Mouse (Mus musculus) urinary bladder, adult 18-20 months (tissue): ENCODE results near the gene 1110008P14Rik.
A peak's percentile ranks its signal among the peaks of the same experiment; 100 is the strongest.

ENCODE experiments used
- DNase-seq, 2 experiments: peaks; one replicate each; pipeline ENCODE4 v3.0.0; 2022; ENCODE audit warnings: low spot score in 2 of 2, mixed read lengths in 2 of 2

1110008P14Rik gene

DNA sequence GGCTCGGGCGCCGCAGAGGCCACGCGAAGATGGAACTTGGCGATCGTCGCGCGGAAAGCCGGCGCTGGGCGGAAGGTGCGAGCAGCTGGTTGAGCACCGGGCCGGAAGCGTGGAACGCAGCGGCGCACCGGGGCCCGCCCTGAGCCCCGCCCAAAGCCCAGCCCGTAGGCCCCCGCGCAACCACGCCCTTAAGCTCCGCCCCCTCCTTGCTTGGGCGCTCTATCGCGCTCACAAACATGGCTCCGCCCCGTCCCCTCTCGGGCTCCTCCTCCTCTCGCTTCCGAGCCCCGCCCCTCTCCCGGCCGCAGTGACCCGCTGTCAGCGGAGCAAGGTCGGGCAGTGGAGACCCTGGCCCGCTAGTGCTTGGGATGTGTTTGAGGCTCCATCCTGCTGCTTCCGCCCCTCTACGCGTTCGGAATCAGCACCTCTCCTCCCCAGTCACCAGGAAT lies at the start of gene 1110008P14Rik:
1110008P14Rik (minus strand) TSS at position 164 of the 449 bp plus-strand sequence.
- DNase-seq = peak; percentile 93 to 95

DNA sequence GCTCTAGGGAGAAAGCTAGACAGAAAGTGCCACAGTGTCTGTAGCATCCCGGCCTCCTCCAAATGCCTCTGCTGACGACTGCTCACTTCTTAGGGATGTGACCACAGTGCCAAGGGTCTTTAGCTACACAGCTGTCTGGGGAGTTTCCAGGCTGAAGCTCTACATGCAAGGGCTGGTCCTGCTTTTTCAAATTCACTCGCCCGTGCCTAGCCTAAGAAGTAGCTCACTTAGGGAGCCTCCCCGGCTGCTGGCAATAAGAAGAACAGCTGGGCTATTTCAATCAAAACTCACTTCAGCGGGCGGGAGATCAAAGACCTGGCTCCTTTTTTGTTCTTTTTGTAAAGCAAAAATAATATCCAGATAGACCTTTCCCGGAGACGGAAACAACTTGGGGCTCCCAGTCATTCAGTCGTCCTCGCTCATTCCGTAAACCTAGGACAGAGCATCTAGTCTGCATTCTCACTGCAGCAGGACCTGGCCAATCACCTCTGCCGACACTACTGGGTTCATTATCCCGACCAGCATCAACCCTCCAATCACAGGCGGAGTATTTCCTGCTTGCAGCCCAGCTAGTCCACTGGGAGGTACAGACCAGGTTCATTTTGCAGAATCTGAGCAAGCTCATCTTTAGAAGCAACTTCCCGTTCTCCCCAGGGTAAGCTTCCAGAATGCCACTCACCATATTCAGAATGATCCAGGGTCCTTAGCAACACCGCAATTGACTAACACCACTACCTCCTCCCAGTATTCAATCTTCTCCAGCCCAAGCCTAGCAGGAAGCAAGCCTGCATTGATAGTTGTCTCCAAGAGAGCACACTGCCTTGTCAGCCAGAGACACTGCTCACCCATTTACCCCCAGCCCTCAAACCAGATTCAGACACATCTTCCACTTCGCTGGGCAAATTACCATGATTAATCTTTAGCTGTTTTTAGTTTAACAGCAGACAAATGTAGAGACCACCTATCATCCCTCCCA lies 49.3 kb upstream of the 1110008P14Rik start:
- DNase-seq = no peak

DNA sequence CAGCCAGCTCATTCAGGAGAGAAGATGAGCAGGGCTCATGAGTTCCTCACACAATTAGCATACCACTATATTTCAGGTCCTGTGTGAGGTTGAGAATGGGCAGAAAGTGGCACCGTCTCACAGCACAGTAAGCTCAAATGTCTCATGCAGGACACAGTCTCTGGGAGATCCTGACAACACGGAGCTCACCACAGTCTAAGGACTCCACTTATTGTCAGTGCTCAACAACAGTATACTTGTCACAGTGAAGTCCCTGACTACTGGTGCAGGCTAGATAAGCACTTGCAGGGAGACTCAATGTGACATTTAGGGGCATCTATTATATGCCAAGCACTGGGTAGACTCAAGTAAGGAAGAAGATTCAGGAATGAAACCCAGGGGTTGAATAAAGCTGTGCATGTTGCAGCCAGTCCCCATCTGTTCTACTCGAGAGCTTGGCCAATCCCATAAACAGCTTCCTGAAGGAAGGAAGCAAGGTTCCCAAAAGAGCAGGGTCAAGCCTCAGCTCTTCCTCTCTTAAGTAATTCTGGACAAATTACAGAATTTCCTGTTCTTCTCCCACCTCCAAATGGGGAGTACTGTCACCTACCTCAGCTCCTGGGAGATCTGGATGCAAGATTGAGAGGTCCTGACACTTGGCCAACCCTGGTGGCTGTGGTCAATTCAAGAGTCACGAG lies 47.6 kb upstream of the 1110008P14Rik start:
- DNase-seq = no peak

DNA sequence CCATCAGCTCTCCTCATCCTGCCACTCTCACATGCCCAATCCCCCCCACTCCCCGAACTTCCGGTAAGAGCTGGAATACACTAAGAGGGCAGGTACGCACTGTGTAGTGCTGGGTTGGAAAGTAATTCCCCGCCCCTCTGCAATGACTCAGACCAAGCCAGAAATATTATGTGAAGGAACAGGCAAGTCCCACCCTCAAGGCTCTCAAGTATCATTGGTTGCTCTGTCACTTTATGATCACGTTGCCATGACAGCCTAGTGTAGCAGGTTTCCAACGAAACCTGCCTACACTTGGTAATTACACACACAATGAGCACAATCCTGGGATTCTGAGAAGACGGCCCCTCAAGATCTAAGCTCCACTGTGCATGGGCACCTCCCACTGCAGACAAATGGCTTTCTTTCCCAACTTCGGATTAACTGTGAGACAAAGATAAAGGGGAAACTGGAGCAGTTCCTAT lies 46.6 kb upstream of the 1110008P14Rik start:
- DNase-seq = peak; percentile 44 to 54

DNA sequence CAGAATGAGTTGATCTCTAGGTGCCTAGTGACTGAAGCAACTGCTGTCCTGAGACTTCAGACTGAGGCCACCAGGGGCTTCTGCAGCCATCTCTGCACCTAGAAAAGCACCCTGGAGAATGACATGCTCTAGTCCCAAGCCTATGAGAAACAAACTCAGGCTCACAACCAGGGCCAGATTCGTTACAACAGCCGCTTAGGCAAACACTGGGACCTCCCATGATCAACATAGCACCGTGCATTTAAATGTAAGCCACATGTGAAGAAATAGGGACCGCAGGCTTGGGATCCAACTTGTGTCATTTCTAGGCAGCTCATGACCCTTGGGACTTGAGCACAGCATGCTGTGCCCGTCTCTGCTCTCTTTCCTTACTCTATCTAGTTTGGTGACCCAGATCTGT lies 46.0 kb upstream of the 1110008P14Rik start:
- no peak for DNase-seq

DNA sequence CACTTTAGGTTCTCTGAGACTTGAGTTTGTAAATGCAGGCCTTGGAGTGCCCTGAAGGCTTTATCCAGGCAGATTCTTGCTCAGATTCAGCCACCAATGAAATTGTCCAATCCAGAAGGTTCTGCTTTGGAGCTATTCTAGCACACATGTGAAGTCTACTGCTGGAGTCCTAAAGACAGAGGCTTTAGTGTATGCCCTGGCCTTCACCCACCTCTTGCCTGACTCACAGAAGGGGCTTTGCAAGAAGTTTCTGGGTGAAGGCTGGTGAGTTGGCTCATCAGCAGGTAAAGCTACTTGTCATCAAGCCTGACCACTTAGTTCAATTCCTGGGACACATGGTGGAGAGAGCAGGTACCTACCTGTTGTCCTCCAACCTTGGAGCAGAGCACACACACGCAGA lies 44.4 kb upstream of the 1110008P14Rik start:
- no peak for DNase-seq

DNA sequence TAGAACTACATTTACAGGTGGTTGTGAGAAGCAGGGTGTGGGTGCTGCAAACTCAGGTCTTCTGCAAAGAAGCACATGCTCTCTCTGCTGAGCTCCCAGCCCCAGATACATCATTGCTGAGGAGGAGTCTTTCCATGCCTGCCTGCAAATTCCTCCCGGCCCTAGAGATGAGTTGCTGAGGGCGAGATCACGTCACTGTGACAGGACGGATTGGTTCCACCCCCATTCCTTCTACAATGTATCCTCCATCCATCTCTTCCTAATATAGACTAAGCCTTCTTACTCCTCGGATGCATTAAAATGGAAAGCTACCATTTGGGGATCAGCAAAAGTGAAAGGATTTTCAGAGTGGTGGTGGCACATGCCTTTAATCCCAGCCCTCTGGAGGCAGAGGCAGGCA lies 43.8 kb upstream of the 1110008P14Rik start:
- DNase-seq = no peak

DNA sequence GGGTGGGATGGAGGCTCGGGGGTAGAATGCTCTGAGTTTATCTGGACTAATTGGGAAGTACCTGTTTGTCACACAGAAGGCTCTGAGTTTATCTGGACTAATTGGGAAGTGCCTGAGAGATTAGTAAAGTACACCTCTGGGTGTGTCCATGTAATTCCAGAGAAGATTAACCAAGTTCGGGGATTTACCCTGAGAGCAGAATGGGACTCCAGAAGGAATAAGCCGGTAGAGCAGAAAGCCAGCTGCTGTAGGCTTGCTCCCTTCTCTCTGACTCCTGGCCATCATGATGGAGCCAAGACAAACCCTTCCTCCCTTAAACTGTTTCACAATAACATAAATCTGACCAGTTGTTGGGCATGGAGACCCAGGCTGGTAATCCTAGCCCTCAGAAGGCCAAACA lies 43.1 kb upstream of the 1110008P14Rik start:
- DNase-seq = no peak

DNA sequence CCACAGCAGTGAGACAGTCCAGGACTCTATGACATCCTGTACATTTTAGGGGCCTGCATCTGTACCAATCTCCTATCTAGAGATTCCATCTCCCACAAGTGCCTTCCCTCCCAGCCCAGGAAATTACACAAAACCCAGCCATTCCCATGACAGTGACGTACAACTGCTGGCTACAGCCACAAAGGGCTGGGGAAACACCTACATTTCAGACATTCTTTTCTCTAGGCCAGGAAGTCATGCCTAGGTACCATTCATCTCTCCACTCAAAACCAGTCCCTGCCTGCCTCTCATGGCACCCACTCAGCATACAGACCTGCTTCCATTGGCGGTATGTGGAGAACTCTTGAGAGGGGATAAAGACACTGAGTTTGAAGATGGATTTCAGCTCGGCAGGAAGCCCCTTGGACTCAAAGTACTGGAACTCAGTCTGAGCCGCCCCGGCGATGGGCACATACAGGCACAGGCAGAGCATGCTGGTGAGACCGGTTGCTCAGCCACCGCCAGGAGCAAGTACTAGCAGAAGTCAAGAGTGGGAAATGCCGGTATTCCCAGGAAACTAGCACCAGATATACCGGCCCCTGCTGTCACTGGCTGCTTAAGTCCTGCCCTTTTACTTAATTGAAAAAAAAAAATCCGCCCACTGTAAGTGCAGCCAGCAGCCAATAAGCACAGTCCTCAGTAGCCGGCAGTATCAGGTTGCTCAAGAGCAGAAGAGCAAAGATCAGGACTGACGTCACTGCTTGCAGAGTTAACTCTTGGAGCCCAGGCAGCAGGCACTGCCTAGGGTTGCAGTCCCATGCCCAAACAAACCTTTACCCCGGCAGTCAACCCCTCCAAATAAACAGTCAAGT lies 42.0 kb upstream of the 1110008P14Rik start:
- peak; percentile 59 to 77 for DNase-seq

DNA sequence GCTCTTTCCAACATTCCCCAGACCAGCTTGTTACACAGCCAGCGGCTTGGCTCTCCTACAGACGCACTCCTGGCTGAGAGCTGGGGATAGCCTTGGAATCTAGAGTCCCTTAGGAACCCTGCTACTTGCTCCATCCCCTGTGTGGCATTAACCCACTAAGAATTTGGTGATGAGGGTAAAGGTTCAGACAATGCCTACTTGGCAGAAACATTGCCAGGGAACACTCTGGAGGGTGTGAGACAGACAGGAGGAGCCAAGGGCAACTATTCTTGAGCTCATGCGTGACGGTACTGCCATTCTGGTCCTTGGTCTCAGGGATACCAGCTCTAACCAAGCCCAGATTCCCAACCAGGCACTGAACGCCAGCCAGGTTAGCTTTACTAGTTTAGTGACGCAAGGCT lies 40.1 kb upstream of the 1110008P14Rik start:
- no peak for DNase-seq

DNA sequence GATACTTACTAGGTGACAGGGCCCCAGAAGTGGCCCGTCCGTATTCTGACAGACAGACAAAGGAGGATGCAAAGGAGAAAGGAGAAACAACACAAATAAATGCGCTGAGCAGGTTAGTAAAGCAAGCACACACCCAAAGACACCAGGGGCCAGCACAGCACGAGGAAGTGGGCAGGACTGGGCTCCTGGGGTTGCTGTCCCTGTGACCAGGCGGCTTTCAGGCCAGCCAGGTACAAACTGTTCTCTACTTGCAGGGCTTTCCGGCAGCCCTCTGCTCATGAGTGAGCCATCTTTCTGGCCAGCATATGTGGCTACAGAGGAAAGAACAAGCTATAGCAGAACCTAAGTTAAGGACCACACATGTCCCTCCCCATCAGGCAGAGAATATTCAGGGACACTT lies 38.9 kb upstream of the 1110008P14Rik start:
- DNase-seq = no peak

DNA sequence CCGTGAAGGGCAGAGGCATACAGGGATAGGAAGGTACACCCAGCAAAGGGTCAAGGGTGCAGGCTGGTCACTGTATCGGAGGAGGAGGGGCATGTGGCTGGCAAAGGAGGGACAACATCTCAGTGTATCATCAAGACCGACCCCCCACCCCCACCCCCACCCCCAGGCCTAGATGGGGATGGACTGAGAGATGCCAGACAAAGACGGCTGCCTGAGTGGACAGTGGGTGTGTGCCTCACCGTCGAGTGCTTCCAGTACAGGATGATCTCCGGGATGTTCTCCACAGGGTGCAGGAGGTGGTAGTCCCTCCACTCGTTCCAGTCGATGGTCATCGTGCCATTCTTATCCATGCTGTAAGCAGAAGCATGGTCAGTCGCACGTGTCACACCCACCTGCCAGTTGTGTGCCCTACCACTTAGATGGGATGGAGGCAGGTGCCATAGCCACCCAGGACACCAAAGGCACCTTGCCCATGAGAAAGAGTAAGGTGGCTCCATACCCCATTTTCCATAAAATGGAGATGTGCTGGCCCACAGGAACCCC lies 38.4 kb upstream of the 1110008P14Rik start:
- no peak for DNase-seq

DNA sequence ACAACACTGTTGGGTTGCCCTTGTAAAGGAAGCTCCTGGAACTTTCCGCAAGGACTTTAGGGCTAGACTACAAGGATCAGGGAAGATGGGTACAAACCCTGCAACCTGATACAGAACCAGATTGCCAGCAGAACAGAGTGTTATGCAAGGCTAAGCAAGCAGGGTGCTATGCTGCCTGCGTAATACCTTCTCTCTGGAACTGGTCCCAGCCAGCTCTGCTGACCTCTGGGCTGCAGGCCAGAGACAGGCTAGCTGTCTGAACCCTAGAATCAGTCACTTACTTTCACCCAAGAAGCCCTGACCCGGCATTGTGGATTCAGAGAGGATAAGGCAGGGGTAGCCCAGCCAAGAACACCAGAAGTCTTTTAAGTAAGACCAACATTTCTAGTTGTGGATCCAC lies 37.6 kb upstream of the 1110008P14Rik start:
- DNase-seq = peak in 1 of 2 experiments; percentile 55

DNA sequence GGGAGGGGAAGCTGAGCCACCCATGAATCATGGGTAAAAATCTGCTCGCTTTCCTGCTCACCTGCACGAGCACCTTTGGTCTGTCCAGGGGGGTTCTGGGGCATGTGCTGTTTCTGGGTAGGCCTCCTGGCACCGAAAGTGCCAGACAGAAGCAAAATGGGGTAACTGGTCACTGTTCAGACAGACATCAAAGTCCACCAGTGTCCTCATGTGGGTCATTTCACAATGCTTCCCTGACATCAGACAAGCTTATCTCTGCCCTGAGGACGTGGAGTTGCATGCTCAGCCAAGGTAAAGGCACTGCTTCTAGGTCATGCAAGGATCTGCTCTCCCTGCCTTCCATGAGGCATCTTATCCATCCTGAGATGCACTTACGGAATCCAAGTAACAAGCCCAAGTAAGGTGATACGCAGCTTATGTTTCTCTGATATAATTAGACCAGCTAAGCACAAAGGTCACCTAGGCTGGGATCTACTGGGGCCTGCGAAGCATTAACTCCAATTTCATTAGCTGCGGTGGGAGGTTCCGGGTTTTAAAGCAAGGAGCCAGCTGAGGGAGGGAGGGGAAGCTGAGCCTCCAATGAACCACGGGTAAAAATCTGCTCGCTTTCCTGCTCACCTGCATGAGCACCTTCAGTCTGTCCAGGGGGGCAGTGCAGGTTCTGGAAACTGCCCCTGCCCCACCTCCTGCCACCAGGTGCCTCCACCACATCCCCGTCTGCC lies 36.9 kb upstream of the 1110008P14Rik start:
- no peak for DNase-seq

DNA sequence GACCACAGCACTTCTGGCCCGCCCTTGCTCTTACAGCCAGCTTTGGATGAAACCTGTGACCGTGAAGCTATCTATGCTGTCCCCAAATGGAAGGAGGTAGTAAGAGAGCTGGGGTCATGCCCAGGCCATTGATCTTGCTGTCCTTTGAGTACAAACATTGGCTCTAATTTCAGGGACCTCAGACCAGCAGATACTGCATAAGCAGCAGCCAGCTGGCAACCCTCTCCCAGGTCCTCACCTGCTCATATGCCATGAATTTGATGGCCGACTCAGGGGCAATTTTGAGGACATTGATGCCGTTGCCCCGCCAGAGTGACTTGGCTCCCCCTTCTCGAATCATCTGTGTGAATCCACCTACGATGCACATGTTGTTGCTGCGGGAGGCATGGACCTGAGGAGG lies 35.7 kb upstream of the 1110008P14Rik start:
- no peak for DNase-seq

DNA sequence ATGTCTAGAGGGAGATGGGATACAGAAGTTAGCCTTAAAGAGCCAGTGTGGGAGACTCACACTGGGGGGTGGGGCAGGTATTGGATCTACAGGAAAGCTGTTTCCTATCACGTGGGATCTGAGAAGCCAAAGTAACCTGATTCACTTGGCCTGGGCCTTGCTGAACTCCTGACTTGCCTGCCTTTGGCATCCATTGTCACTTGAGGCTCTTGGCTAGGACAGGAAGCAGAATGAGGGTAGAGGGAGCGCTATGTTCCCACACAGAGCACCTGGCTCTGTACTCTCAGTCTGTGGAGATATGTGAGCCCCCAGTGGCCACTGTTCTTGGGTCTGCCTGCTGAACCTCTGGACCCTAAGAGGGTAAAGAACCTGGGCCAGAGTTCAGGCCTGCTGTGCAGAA lies 34.8 kb upstream of the 1110008P14Rik start:
- DNase-seq = no peak

DNA sequence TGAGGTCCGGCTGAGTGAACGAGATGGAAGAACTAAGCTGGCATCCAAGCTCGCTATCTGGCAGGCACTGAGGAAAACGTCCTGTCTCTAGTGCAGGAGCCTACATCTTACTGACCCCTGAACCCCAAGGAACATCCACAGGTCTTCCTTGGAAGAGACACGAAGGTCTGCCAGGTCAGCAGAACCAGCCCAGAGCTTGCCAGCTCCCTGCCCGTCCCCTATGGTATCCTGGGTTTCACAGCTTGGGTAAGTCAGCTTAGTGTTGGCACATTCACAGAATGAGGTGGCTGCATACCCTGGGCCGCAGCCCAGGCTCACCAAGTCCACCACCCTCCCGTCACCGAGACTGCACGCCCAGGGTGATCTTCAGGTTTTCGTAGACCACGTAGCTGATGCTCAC lies 34.1 kb upstream of the 1110008P14Rik start:
- no peak for DNase-seq

DNA sequence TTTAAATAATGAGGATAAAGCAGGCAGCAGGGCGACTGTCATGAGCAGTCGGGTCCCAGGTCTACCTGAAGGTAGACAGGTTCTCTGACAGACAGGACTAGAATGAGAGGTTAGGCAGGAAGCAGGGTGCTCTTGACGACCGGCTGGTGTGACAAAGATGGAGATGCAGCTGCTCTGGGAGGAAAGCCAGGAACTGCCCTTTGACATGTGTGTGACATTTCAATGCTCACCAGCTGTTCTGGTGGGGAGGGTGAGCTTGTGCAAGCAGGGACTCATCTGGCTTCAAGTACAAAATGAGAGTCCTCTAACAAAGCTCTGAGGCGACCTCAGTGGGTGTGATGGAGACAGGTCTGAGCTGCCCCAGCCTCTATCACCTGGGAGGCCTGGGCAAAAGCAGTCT lies 32.2 kb upstream of the 1110008P14Rik start:
- no peak for DNase-seq

DNA sequence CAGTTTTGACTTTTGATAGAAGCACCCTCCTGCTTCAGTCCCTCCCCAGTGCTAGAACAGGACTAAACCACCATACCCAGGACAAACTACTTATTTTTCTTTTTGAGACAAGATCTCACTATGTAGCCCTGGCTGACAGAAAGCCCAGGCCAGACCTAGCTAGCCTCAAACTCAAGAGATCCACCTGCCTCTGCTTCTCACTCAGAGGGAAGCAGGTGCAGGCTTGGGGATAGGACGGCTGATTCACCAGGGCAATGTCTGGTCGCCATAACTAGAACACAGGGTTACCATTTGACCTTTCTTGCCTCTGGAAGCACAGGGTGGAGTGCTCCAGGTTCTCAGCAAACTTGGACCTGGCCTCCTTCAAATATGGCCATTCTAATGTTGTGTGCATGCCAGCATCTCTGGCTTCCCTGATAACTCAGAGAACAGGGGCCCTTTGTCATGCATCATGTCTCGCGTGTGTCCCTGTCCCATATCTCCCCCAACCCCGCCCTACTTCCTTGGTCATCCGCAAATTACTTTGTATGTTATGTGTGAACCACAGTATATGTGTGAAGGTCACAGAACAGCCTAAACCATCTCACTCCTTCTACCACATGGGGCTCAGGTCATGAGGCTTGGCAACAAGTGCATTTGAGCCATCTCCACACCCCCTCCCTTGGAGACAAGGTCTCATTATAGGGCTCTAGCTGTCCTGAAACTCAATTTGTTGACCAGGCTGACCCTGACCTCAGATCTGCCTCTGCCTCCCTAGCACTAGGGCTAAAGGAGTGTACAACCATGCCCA lies 31.2 kb upstream of the 1110008P14Rik start:
- DNase-seq = no peak

DNA sequence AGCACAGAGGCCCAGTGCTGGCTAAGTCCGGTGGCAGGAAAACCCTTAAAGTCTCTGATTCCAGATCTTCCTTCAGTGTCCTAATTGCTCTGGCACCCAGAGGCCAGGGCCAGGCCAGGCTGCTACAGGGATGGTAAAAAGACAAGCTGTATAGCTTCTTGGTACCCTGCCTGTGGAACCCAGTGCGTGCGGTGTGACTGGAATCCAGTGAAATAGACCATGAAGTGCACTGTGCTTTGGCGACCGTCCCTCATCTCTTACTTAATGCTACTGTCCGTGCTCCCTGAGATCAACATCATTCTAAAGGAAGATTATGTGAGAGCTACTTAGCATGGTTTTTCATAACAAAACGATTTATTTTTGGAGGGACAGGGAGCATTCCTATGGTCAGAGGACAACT lies 29.7 kb upstream of the 1110008P14Rik start:
- DNase-seq = no peak
